Mouse (Mus musculus) adrenal gland, adult (tissue): ENCODE measurements at regions not wholly inside any gene's neighbourhood (a gene's known extent, or its start where the extent isn't known, plus 50 kb on each side); places are given as distances from the start of the nearest gene placed in this dataset.
A peak's percentile ranks its signal among the peaks of the same experiment; 100 is the strongest.

Source experiments
- DNase-seq, 2 experiments: peaks; one replicate each; pipeline ENCODE4 v3.0.0; 2022 to 2023; ENCODE audit warnings: low spot score in 1 of 2; ENCODE audit not compliant: inconsistent age in 2 of 2

GRCm38 (mm10) chrX:118320123-118320522 is 106.9 kb upstream of the Tgif2lx2 start:
- DNase-seq: peak in 1 of 2 experiments; percentile 32

GRCm38 (mm10) chrX:118356888-118357287 is 70.1 kb upstream of the Tgif2lx2 start:
- no peak for DNase-seq
